Mouse (Mus musculus) kidney, embryonic 14.5 days (tissue): ENCODE measurements at regions not wholly inside any gene's neighbourhood (a gene's known extent, or its start where the extent isn't known, plus 50 kb on each side); places are given as distances from the start of the nearest gene placed in this dataset.

Experiments used
- ATAC-seq: fragments of 200-750 bp; cut with Nextera tagmentation; 2 replicates; pipeline ENCODE4 v1.8.0; 2017; ENCODE audit warnings: moderate number of reproducible peaks, mild to moderate bottlenecking, moderate TSS enrichment, moderate library complexity; ENCODE audit not compliant: low FRiP score, low TSS enrichment
- H3K27ac ChIP-seq: fragments of 300-500 bp; sonication (generic); 2 replicates; pipeline ENCODE4 v1.5.1; 2014; ENCODE audit warnings: low read depth, mild to moderate bottlenecking, low read length, moderate library complexity, mixed read lengths
- H3K27me3 ChIP-seq: fragments of 300-500 bp; sonication (generic); 2 replicates; pipeline ENCODE4 v1.6.1; 2014; ENCODE audit warnings: mild to moderate bottlenecking, low read length; ENCODE audit not compliant: control insufficient read depth, insufficient read depth
- H3K36me3 ChIP-seq: fragments of 300-500 bp; sonication (generic); 2 replicates; pipeline ENCODE4 v1.6.1; 2014; ENCODE audit warnings: low read length, mixed read lengths; ENCODE audit not compliant: control insufficient read depth, insufficient read depth
- H3K4me1 ChIP-seq: fragments of 300-500 bp; sonication (generic); 2 replicates; pipeline ENCODE4 v1.6.1; 2014; ENCODE audit warnings: low read length, mixed read lengths; ENCODE audit not compliant: control insufficient read depth, insufficient read depth
- H3K4me2 ChIP-seq: fragments of 300-500 bp; sonication (generic); replicated peaks from 2 replicates; pipeline ENCODE4 v1.6.1; 2014; ENCODE audit warnings: low read depth, mild to moderate bottlenecking, low read length
- H3K4me3 ChIP-seq: fragments of 300-500 bp; sonication (generic); 2 replicates; pipeline ENCODE4 v1.5.1; 2014; ENCODE audit warnings: mild to moderate bottlenecking, low read length
- H3K9ac ChIP-seq: fragments of 300-500 bp; sonication (generic); 2 replicates; pipeline ENCODE4 v1.6.1; 2014; ENCODE audit warnings: low read depth, mild to moderate bottlenecking, low read length, moderate library complexity
- H3K9me3 ChIP-seq: fragments of 300-500 bp; sonication (generic); 2 replicates; pipeline ENCODE4 v1.6.1; 2016; ENCODE audit warnings: low read length; ENCODE audit not compliant: control insufficient read depth
- WGBS: fragments of 180-500 bp; shearing (Covaris S2); extraction: QIAGEN DNeasy Blood & Tissue Kit; methylation state at CpG from one replicate; pipeline ENCODE4 v1.1.7; 2014; 5-methylcytosine and 5-hydroxymethylcytosine counted together

DNA sequence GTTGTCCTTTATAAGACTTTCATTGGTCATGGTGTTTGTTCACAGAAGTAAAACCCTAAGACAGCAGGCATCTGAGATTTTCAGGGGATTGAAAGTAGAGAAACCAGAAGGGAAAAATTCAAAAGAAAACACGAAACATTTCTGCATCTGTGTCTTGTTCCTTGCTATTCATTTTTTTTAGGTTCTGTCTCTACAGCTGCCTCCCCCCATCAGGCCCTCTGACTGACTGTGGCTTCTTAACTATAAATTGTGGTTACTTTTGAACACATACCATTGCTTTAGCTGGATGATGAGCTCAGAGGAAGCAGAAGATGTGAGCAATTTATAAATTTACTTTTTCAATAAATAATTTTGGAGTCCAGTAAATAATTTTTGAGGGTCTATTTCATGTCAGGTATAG lies 103.5 kb downstream of the Mex3b start:
- 89% methylated on average over 1 of the region's 1 CpGs for WGBS

DNA sequence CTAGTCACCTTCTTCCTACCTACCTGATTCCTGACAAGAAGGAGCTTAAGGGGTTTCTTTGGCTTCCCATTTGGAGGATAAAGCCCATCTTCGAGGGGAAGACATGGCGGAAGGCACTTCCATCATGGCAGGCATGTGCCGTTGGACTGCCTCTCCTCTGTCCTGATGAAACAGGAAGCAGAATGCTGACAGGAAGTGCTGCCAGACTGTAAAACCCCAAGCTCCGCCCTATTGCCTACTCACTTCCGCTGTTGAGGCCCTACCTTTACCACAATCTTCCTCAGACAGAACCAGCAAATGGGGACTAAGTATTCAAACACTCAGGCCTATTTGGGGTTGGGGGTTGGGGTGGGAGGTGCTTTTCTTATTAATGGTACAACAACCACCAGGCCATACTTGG lies 104.1 kb downstream of the Mex3b start:
- Histone ChIP-seq H3K4me2 (no peak overlapping the region), H3K36me3 (no peaks in the 10 kb centered on the region), H3K9me3 (no peaks in the 10 kb centered on the region), H3K27ac (no peak overlapping the region), H3K4me3 (no peak overlapping the region), H3K9ac (no peak overlapping the region), H3K27me3 (no peaks in the 10 kb centered on the region), H3K4me1 (no peaks in the 10 kb centered on the region)
- WGBS: 92% methylated on average over 5 of the region's 5 CpGs
- ATAC-seq: no peak

More for the DNA sequence above, 103.5 kb downstream of the Mex3b start:
- Histone ChIP-seq H3K36me3 (no peaks in the 10 kb centered on the region), H3K9ac (no peak overlapping the region), H3K27me3 (no peaks in the 10 kb centered on the region), H3K4me1 (no peaks in the 10 kb centered on the region), H3K4me2 (no peak overlapping the region), H3K4me3 (no peak overlapping the region), H3K9me3 (no peaks in the 10 kb centered on the region), H3K27ac (no peak overlapping the region)
- ATAC-seq: no peak

DNA sequence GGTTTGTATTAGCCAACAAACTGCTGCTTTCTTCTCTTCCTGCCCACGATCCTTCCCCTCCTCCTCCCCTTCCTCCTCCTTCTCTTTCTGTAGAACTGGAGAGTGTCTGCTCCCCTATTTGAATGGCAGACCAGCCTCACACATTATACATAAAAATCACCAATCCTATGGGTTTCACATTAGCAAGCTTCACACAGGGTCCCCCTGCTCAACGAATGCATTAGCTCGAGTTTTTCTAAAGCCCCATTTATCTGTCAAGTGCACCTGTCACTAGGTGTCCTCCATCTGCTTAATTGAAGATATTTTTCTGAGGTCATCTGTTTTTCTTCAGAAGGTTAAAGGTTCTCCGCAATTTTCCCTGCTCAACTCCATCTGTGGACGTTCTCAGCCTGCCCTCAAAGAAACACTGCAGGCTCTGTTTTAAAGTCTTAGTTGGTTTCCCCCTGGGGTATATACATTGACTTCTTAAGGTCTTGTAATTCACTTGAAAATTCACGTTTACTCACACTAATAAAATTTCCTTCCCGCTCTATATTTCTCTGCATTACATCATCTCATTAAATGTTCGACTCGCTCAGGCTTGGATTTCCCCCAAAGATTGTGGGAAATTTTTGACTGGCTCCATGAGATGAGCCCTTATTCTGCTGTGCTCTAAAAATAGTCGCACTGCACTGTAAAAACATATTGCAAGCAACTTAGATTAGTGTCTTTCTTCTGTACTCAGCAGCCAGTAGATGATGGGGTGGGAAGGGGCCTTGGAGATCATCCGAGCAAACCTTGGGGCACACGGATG lies 105.3 kb downstream of the Mex3b start:
- H3K4me3 ChIP-seq: no peak overlapping the region
- H3K27me3 ChIP-seq: no peaks in the 10 kb centered on the region
- H3K27ac ChIP-seq: no peak overlapping the region
- no peaks in the 10 kb centered on the region for H3K36me3 ChIP-seq
- no peak overlapping the region for H3K9ac ChIP-seq
- no peak for ATAC-seq
- WGBS: 63% methylated on average over 12 of the region's 12 CpGs
- H3K4me1 ChIP-seq: no peaks in the 10 kb centered on the region
- no peak overlapping the region for H3K4me2 ChIP-seq
- no peaks in the 10 kb centered on the region for H3K9me3 ChIP-seq

DNA sequence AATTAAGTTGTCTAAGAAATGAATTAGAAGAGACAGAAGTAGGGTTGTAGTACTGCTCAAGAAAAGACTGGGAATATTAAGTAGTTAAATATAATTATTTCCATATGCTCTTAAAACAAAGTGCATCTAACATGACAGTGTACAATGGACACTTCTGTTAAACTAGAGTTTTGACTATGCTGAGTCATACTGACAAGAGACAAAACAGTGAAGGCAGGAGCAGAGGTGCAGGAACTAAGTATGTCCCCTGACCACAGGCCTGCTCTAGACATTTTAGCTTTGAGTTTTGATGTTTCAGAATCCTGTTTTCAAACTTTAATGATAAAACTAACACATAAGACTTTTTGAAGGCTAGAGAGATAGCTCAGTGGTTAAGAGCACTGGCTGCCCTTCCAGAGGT lies 123.6 kb downstream of the Mex3b start:
- no peak for ATAC-seq
- Histone ChIP-seq H3K4me3 (no peak overlapping the region), H3K27ac (no peak overlapping the region), H3K9me3 (no peaks in the 10 kb centered on the region), H3K36me3 (no peaks in the 10 kb centered on the region), H3K4me2 (no peak overlapping the region), H3K27me3 (no peaks in the 10 kb centered on the region), H3K9ac (no peak overlapping the region), H3K4me1 (no peaks in the 10 kb centered on the region)

DNA sequence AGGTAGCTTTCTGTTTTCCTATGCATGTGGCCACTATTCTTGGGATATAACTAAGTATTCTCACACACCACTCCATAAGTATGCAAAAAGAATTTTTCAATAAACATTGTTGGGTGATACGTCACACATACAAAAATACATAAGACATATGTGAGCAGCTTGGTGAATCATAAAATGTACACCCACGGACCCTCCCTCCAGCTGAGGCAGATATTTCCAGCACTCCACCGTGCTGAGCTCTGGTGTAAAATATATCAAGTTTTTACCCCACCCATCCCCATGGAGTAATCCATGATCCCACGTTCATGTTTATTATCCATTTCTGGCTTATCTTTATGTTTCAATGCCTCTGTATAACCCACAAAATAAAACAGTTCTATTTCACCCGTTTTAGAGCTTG lies 126.0 kb downstream of the Mex3b start:
- H3K27me3 ChIP-seq: no peaks in the 10 kb centered on the region
- no peak overlapping the region for H3K4me2 ChIP-seq
- H3K4me3 ChIP-seq: no peak overlapping the region
- no peak overlapping the region for H3K9ac ChIP-seq
- H3K27ac ChIP-seq: no peak overlapping the region
- no peak for ATAC-seq
- 67% methylated on average over 5 of the region's 5 CpGs for WGBS
- H3K9me3 ChIP-seq: no peaks in the 10 kb centered on the region
- H3K36me3 ChIP-seq: no peaks in the 10 kb centered on the region
- no peaks in the 10 kb centered on the region for H3K4me1 ChIP-seq

DNA sequence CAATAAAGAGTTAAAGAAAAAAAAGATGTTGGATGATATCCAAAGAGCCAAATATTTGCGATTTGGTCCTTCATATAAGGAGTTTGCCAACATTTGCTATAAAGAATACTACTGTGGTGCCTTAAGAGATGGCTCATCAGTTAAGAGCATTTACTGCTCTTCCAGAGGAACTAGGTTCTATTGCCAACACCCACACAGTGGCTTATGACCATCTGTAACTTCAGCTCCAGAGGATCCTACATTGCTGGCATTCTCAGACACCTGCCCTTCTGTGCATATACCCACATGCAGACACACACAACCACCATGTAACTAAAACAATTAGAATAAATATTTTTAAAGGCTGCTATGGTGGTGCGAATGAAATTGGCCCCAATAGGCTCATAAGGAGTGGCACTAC lies 131.7 kb downstream of the Mex3b start:
- Histone ChIP-seq H3K9ac (no peak overlapping the region), H3K27me3 (no peaks in the 10 kb centered on the region), H3K4me2 (no peak overlapping the region), H3K4me3 (no peak overlapping the region), H3K4me1 (no peaks in the 10 kb centered on the region), H3K9me3 (no peaks in the 10 kb centered on the region), H3K36me3 (no peaks in the 10 kb centered on the region), H3K27ac (no peak overlapping the region)
- 94% methylated on average over 2 of the region's 2 CpGs for WGBS
- ATAC-seq: no peak

DNA sequence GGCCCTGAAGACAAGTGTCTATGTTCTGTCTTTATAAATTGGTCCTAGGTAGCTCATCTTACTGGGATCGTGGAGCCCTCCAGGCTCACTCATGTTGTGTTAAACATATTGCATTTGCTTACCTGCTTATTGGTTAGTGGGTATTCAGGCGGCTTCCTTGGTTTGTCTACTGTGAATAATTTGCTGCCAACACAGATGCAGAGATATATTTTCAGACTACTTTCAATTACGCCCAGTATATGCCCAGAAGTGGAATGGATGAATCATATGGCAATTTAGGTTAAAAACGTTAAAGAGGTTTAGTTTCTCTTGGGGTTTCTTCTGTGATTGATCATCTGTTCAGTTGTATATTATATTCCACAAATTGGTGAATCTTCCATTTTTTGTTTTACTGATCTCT lies 140.4 kb downstream of the Mex3b start:
- H3K4me3 ChIP-seq: no peak overlapping the region
- WGBS: 83% methylated on average over 4 of the region's 4 CpGs

DNA sequence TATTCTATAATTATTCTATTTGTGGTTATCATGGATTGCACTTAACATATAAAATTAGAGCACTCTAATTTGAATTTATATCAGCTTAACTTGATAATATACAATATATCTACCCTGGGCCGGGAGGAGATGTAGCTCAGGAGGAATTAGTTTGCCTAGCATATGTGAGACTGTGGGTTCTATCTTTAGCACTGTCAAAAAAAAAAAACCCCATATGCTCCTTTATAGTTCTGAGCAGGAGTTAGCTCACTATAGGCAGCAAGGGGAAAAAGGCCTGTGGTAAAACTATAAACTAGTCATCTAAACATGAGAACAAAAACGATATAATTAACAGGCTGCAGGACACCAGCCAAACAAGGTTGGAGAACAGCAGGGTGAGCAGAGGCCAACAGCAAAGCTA lies 145.0 kb downstream of the Mex3b start:
- Histone ChIP-seq H3K27ac (no peak overlapping the region), H3K4me1 (no peaks in the 10 kb centered on the region)
- 48% methylated on average over 2 of the region's 2 CpGs for WGBS

More for the DNA sequence above, 140.4 kb downstream of the Mex3b start:
- Histone ChIP-seq H3K27ac (no peak overlapping the region), H3K9ac (no peak overlapping the region), H3K4me1 (no peaks in the 10 kb centered on the region), H3K27me3 (no peaks in the 10 kb centered on the region), H3K4me2 (no peak overlapping the region), H3K9me3 (no peaks in the 10 kb centered on the region), H3K36me3 (no peaks in the 10 kb centered on the region)
- ATAC-seq: no peak

DNA sequence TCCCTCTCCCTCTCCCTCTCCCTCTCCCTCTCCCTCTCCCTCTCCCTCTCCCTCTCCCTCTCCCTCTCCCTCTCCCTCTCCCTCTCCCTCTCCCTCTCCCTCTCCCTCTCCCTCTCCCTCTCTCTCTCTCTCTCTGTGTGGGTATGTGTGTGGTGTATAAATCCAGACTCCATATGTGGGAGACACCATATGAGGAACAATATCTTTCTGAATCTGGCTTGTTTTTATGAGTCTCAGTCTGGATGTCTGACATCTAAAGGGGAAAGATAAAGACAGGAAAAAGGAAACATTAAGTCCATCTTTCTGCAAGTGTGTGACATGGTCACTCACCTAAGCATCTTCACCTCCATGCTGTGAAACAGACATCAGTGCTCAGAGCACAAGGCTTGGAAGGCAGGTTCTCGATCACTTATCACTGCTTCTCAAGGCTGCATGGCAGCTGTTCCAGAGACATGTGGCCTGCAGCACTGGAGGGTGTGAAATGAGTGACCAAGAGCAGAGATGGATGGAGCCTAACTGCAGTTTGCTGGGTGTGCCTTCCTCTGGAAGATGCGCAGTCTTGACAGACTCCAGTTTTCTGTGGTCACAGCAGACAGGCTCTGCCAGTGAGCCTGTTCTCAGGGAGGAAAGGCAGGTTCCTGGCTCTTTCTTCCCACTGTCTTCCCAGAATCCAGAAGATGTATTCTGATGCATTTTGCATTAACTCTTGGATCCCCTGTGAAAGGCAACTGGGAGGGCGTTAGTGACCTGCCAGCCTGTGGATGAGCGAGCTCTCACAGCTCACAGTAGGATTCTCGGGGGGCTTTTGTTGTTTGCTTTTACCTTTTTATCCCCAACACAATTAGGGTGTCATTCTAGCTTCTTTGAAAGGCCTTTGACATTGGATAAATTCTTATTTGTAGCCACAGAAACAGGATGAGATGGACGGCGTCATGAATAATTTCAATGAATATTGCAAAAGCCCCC lies 147.9 kb downstream of the Mex3b start:
- Histone ChIP-seq H3K36me3 (no peaks in the 10 kb centered on the region), H3K4me2 (no peak overlapping the region), H3K4me3 (no peak overlapping the region), H3K4me1 (no peaks in the 10 kb centered on the region), H3K27ac (no peak overlapping the region), H3K9me3 (no peaks in the 10 kb centered on the region), H3K9ac (no peak overlapping the region), H3K27me3 (no peaks in the 10 kb centered on the region)
- ATAC-seq: no peak
- 74% methylated on average over 7 of the region's 7 CpGs for WGBS

More for the DNA sequence above, 145.0 kb downstream of the Mex3b start:
- no peak for ATAC-seq
- no peaks in the 10 kb centered on the region for H3K27me3 ChIP-seq
- no peaks in the 10 kb centered on the region for H3K36me3 ChIP-seq
- no peak overlapping the region for H3K4me2 ChIP-seq
- no peaks in the 10 kb centered on the region for H3K9me3 ChIP-seq
- H3K9ac ChIP-seq: no peak overlapping the region
- H3K4me3 ChIP-seq: no peak overlapping the region
